Mouse (Mus musculus) midbrain, embryonic 16.5 days (tissue): ENCODE results near the gene Plekhb2. TPM values are rescaled to one million over a fixed set of nuclear protein-coding genes. Genes with fewer than 3 reads are reported as not detected.

ENCODE experiments used
- ATAC-seq: fragments of 200-750 bp; cut with Nextera tagmentation; 2 replicates; pipeline ENCODE4 v1.8.0; 2017; ENCODE audit warnings: moderate TSS enrichment
- H3K27ac ChIP-seq: fragments of 300-500 bp; sonication (generic); 2 replicates; pipeline ENCODE4 v1.5.1; 2014; ENCODE audit warnings: mild to moderate bottlenecking, low read length, mixed read lengths
- H3K27me3 ChIP-seq: fragments of 300-500 bp; sonication (generic); 2 replicates; pipeline ENCODE4 v1.6.1; 2014; ENCODE audit warnings: low read depth, low read length, mixed read lengths; ENCODE audit not compliant: control insufficient read depth, insufficient read depth
- H3K36me3 ChIP-seq: fragments of 300-500 bp; sonication (generic); 2 replicates; pipeline ENCODE4 v1.6.1; 2014; ENCODE audit warnings: mild to moderate bottlenecking, low read length, moderate library complexity, mixed read lengths; ENCODE audit not compliant: control insufficient read depth, insufficient read depth
- H3K4me1 ChIP-seq: fragments of 300-500 bp; sonication (generic); 2 replicates; pipeline ENCODE4 v1.6.1; 2014; ENCODE audit warnings: mild to moderate bottlenecking, low read length, mixed read lengths; ENCODE audit not compliant: control insufficient read depth, insufficient read depth
- H3K4me2 ChIP-seq: fragments of 300-500 bp; sonication (generic); 2 replicates; pipeline ENCODE4 v1.6.1; 2014; ENCODE audit warnings: mild to moderate bottlenecking, low read length, mixed read lengths
- H3K4me3 ChIP-seq: fragments of 300-500 bp; sonication (generic); 2 replicates; pipeline ENCODE4 v1.5.1; 2014; ENCODE audit warnings: low read depth, mild to moderate bottlenecking, low read length, moderate library complexity, mixed read lengths
- H3K9ac ChIP-seq: fragments of 300-500 bp; sonication (generic); 2 replicates; pipeline ENCODE4 v1.6.1; 2014; ENCODE audit warnings: low read depth, low read length, mixed read lengths
- H3K9me3 ChIP-seq: fragments of 300-500 bp; sonication (generic); replicated peaks from 2 replicates; pipeline ENCODE4 v1.6.1; 2014; ENCODE audit warnings: mild to moderate bottlenecking, low read length, mixed read lengths; ENCODE audit not compliant: control insufficient read depth, poor library complexity, severe bottlenecking
- WGBS: fragments of 180-500 bp; shearing (Covaris S2); extraction: QIAGEN DNeasy Blood & Tissue Kit; methylation state at CpG from one replicate; pipeline ENCODE4 v1.1.7; 2014; 5-methylcytosine and 5-hydroxymethylcytosine counted together
- polyA plus RNA-seq: library from polyadenylated mRNA; unstranded; fragments of >200 nt; fragmentation: Nextera tagmentation; extraction: Ambion mirVana; gene quantifications from 2 replicates; pipeline ENCODE4 v1.2.1, GENCODE M21; 2015

Plekhb2 gene
- polyA plus RNA-seq, 1 experiment from 2014 or later = 83.5 TPM

- WGBS = 95% methylated on average over 13 of the region's 13 CpGs
- Histone ChIP-seq H3K4me1 (no peaks in the 10 kb centered on the region), H3K4me3 (no peak overlapping the region), H3K9ac (no peak overlapping the region), H3K27me3 (no peaks in the 10 kb centered on the region), H3K27ac (no peak overlapping the region), H3K36me3 (peaks cover 54% of the 10 kb centered on the region), H3K9me3 (no peaks in the 10 kb centered on the region), H3K4me2 (no peak overlapping the region)
- ATAC-seq = no peak
These were observed 37.1 kb upstream of the Plekhb2 start for GRCm38 (mm10) chr1:34812407-34813247.

GRCm38 (mm10) chr1:34815843-34816242 is 33.9 kb upstream of the Plekhb2 start:
- no peak overlapping the region for H3K4me2 ChIP-seq
- H3K36me3 ChIP-seq = peaks cover 43% of the 10 kb centered on the region
- no peaks in the 10 kb centered on the region for H3K4me1 ChIP-seq
- WGBS = 79% methylated on average over 6 of the region's 6 CpGs
- no peak for ATAC-seq
- no peak overlapping the region for H3K4me3 ChIP-seq
- no peaks in the 10 kb centered on the region for H3K27me3 ChIP-seq
- H3K9me3 ChIP-seq = no peaks in the 10 kb centered on the region
- no peak overlapping the region for H3K9ac ChIP-seq
- H3K27ac ChIP-seq = no peak overlapping the region

GRCm38 (mm10) chr1:34819225-34819910 is 30.4 kb upstream of the Plekhb2 start:
- 91% methylated on average over 6 of the region's 6 CpGs for WGBS

GRCm38 (mm10) chr1:34821411-34821810 is 28.4 kb upstream of the Plekhb2 start:
- 93% methylated on average over 2 of the region's 2 CpGs for WGBS
- Histone ChIP-seq H3K27me3 (no peaks in the 10 kb centered on the region), H3K4me3 (no peak overlapping the region), H3K9ac (no peak overlapping the region), H3K36me3 (peaks cover 13% of the 10 kb centered on the region), H3K27ac (no peak overlapping the region), H3K4me1 (no peaks in the 10 kb centered on the region), H3K4me2 (no peak overlapping the region), H3K9me3 (no peaks in the 10 kb centered on the region)
- no peak for ATAC-seq

More at GRCm38 (mm10) chr1:34819225-34819910, 30.4 kb upstream of the Plekhb2 start:
- Histone ChIP-seq H3K4me3 (no peak overlapping the region), H3K27me3 (no peaks in the 10 kb centered on the region), H3K36me3 (peaks cover 21% of the 10 kb centered on the region), H3K9ac (no peak overlapping the region), H3K27ac (no peak overlapping the region), H3K9me3 (no peaks in the 10 kb centered on the region), H3K4me1 (no peaks in the 10 kb centered on the region), H3K4me2 (no peak overlapping the region)
- ATAC-seq = no peak

GRCm38 (mm10) chr1:34822003-34822402 is 27.8 kb upstream of the Plekhb2 start:
- Histone ChIP-seq H3K27me3 (no peaks in the 10 kb centered on the region), H3K27ac (no peak overlapping the region), H3K4me2 (no peak overlapping the region), H3K9ac (no peak overlapping the region), H3K4me3 (no peak overlapping the region), H3K36me3 (peaks cover 10% of the 10 kb centered on the region), H3K9me3 (no peaks in the 10 kb centered on the region), H3K4me1 (no peaks in the 10 kb centered on the region)
- ATAC-seq = no peak
- 90% methylated on average over 7 of the region's 7 CpGs for WGBS

GRCm38 (mm10) chr1:34822746-34823145 is 27.0 kb upstream of the Plekhb2 start:
- Histone ChIP-seq H3K4me1 (no peaks in the 10 kb centered on the region), H3K36me3 (peaks cover 4% of the 10 kb centered on the region), H3K9me3 (no peaks in the 10 kb centered on the region), H3K4me2 (no peak overlapping the region), H3K27ac (no peak overlapping the region), H3K9ac (no peak overlapping the region), H3K27me3 (no peaks in the 10 kb centered on the region), H3K4me3 (no peak overlapping the region)
- no peak for ATAC-seq
- 92% methylated on average over 7 of the region's 7 CpGs for WGBS

GRCm38 (mm10) chr1:34823353-34823752 is 26.4 kb upstream of the Plekhb2 start:
- H3K9me3 ChIP-seq = no peaks in the 10 kb centered on the region
- no peak for ATAC-seq
- 0 out of 2 replicates have a peak, but pooled peaks cover 3% of the 10 kb centered on the region for H3K36me3 ChIP-seq
- no peaks in the 10 kb centered on the region for H3K4me1 ChIP-seq
- H3K4me2 ChIP-seq = no peak overlapping the region
- H3K4me3 ChIP-seq = no peak overlapping the region
- 94% methylated on average over 6 of the region's 6 CpGs for WGBS
- H3K9ac ChIP-seq = no peak overlapping the region
- H3K27ac ChIP-seq = no peak overlapping the region
- H3K27me3 ChIP-seq = no peaks in the 10 kb centered on the region

GRCm38 (mm10) chr1:34824208-34824607 is 25.6 kb upstream of the Plekhb2 start:
- no peak overlapping the region for H3K4me3 ChIP-seq
- H3K9ac ChIP-seq = no peak overlapping the region
- H3K27me3 ChIP-seq = no peaks in the 10 kb centered on the region
- H3K27ac ChIP-seq = no peak overlapping the region
- 0 out of 2 replicates have a peak, but pooled peaks cover 3% of the 10 kb centered on the region for H3K36me3 ChIP-seq
- no peak for ATAC-seq
- H3K4me2 ChIP-seq = no peak overlapping the region
- H3K4me1 ChIP-seq = no peaks in the 10 kb centered on the region
- H3K9me3 ChIP-seq = no peaks in the 10 kb centered on the region
- 89% methylated on average over 8 of the region's 8 CpGs for WGBS

GRCm38 (mm10) chr1:34825909-34826308 is 23.9 kb upstream of the Plekhb2 start:
- ATAC-seq = no peak
- Histone ChIP-seq H3K9me3 (no peaks in the 10 kb centered on the region), H3K9ac (no peak overlapping the region), H3K4me1 (no peaks in the 10 kb centered on the region), H3K27me3 (no peaks in the 10 kb centered on the region), H3K4me2 (no peak overlapping the region), H3K36me3 (0 out of 2 replicates have a peak, but pooled peaks cover 3% of the 10 kb centered on the region), H3K4me3 (no peak overlapping the region), H3K27ac (no peak overlapping the region)
- WGBS = 90% methylated on average over 9 of the region's 9 CpGs
